In the genomic region with DNA sequence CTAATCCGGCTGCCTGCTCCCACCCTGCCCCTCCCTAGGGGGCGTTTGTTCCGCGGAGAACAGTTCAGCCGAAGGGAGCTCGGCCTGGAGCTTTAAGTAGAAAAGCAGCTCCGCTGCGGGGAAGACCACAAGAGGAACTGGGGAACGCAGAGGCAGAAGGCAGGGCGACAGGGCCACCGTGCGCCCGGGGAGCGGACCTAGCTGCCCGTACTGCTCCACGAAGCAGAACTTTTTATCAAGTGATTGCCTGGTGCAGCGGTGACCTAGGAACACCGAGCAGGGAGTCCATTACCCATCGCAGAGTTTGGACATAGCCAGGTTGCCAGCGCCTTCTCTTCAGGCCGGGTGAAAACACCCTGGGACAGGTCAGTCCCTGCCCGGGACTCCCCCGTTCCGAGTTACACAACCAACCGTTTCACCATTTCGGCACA, we compare ENCODE assay signal across 8 mouse cellular contexts. TPM values are rescaled to one million over a fixed set of nuclear protein-coding genes. Genes with fewer than 3 reads are reported as not detected.
DNase-seq lines count a peak whose midpoint lies in the region; ATAC-seq and TF ChIP-seq lines count a peak whose summit lies in the region.

No protein-coding gene starts in this region.

- DNase-seq in spleen, adult 2 months (ENCODE audit: low read depth in 1 of 2, low spot score in 2 of 2), result peak in 1 of 2 experiments; percentile 10
- DNase-seq in spleen, postnatal 14 days (ENCODE audit: low spot score in 2 of 2), result no peak
- DNase-seq in cerebellum, postnatal 10 days, result peak; percentile 49 to 59
- DNase-seq in gastrocnemius, postnatal 36 days, result no peak
- no peak for DNase-seq in layer of hippocampus, adult 8-10 months (ENCODE audit: low spot score in 2 of 2)

- H3K4me3 ChIP-seq in spleen, adult 2 months (ENCODE audit: extremely low read depth, insufficient read depth, insufficient read length), result peak overlapping the region; percentile 4; the same call in 1 of the 2 replicates
- peak overlapping the region; percentile 22 to 25; a peak in 3 of 4 replicates for H3K4me3 ChIP-seq in heart, embryonic 14.5 days (ENCODE audit: control insufficient read depth in 1 of 2, insufficient read depth in 1 of 2, low read depth in 1 of 2, low read length in 2 of 2)
- H3K4me3 ChIP-seq in limb, embryonic 12.5 days (replicated peaks), result peak overlapping the region; percentile 26
- H3K4me3 ChIP-seq in midbrain, embryonic 15.5 days, result peak overlapping the region; percentile 18; the same call in 1 of the 2 replicates

- intact Hi-C loops in gastrocnemius, postnatal 36 days (cut with DNase I), result no loop called here

- H3K27me3 ChIP-seq in spleen, adult 2 months (ENCODE audit: control insufficient read depth, insufficient read depth, low read length), result peaks cover 25% of the 10 kb centered on the region
- peaks cover 76% of the 10 kb centered on the region for H3K27me3 ChIP-seq in heart, embryonic 14.5 days (ENCODE audit: control insufficient read depth, insufficient read depth, low read length)
- H3K27me3 ChIP-seq in limb, embryonic 12.5 days, result peaks cover 93% of the 10 kb centered on the region
- H3K27me3 ChIP-seq in midbrain, embryonic 15.5 days (replicated peaks), result peaks cover 78% of the 10 kb centered on the region

- WGBS in spleen, adult 2 months, result 2% methylated on average over 24 of the region's 26 CpGs
- 0% methylated on average over 26 of the region's 26 CpGs for WGBS in heart, embryonic 14.5 days
- WGBS in limb, embryonic 12.5 days, result under 1% methylated on average over 25 of the region's 26 CpGs
- WGBS in midbrain, embryonic 15.5 days, result under 1% methylated on average over 26 of the region's 26 CpGs

- H3K9me3 ChIP-seq in heart, embryonic 14.5 days (ENCODE audit: control insufficient read depth, low read length), result no peaks in the 10 kb centered on the region
- H3K9me3 ChIP-seq in limb, embryonic 12.5 days, result peaks cover 5% of the 10 kb centered on the region; the same call in 1 of the 2 replicates
- no peaks in the 10 kb centered on the region for H3K9me3 ChIP-seq in midbrain, embryonic 15.5 days

- H3K4me2 ChIP-seq in heart, embryonic 14.5 days (ENCODE audit: low read length), result peak overlapping the region; percentile 53
- peak overlapping the region; percentile 44 for H3K4me2 ChIP-seq in limb, embryonic 12.5 days
- H3K4me2 ChIP-seq in midbrain, embryonic 15.5 days, result peak overlapping the region; percentile 51

- TF ChIP-seq POLR2A in spleen, adult 2 months (IDR thresholded peaks at IDR 0.05; ENCODE audit: low read depth, low read length), result no peak

- H3K4me1 ChIP-seq in spleen, adult 2 months (ENCODE audit: control insufficient read depth, insufficient read depth, insufficient read length), result peaks cover 16% of the 10 kb centered on the region
- peaks cover 2 to 21% of the 10 kb centered on the region in 2 experiments; a peak in 3 of 4 replicates for H3K4me1 ChIP-seq in heart, embryonic 14.5 days (ENCODE audit: control insufficient read depth in 2 of 2, insufficient read depth in 2 of 2, low read length in 2 of 2)
- peaks cover 20% of the 10 kb centered on the region for H3K4me1 ChIP-seq in limb, embryonic 12.5 days (replicated peaks)
- peaks cover 42% of the 10 kb centered on the region for H3K4me1 ChIP-seq in midbrain, embryonic 15.5 days

- no peak for TF ChIP-seq CTCF in spleen, adult 2 months (IDR thresholded peaks at IDR 0.05; ENCODE audit: extremely low read depth, insufficient read depth, insufficient read length, insufficient replicate concordance)

- no peaks in the 10 kb centered on the region for H3K36me3 ChIP-seq in spleen, adult 2 months (ENCODE audit: control insufficient read depth, insufficient read depth, low read length)
- H3K36me3 ChIP-seq in heart, embryonic 14.5 days (ENCODE audit: control insufficient read depth, insufficient read depth, low read length), result no peaks in the 10 kb centered on the region
- H3K36me3 ChIP-seq in limb, embryonic 12.5 days, result no peaks in the 10 kb centered on the region
- H3K36me3 ChIP-seq in midbrain, embryonic 15.5 days (replicated peaks), result no peaks in the 10 kb centered on the region

- no peak overlapping the region for H3K27ac ChIP-seq in spleen, adult 2 months (ENCODE audit: insufficient read depth, low read length)
- no peak overlapping the region for H3K27ac ChIP-seq in heart, embryonic 14.5 days (replicated peaks in 1 of 2; ENCODE audit: control insufficient read depth in 1 of 2, insufficient read depth in 1 of 2, low read depth in 2 of 2, low read length in 2 of 2)
- no peak overlapping the region for H3K27ac ChIP-seq in limb, embryonic 12.5 days
- H3K27ac ChIP-seq in midbrain, embryonic 15.5 days, result no peak overlapping the region

- ATAC-seq in heart, embryonic 14.5 days (ENCODE audit: insufficient number of reproducible peaks, insufficient read depth, low FRiP score, low read depth), result no peak
- ATAC-seq in limb, embryonic 12.5 days (ENCODE audit: insufficient number of reproducible peaks, insufficient read depth, low FRiP score, low TSS enrichment, low read depth), result no peak
- ATAC-seq in midbrain, embryonic 15.5 days (replicated peaks), result no peak

- H3K9ac ChIP-seq in heart, embryonic 14.5 days (ENCODE audit: low read length), result no peak overlapping the region
- H3K9ac ChIP-seq in limb, embryonic 12.5 days (replicated peaks), result no peak overlapping the region
- no peak overlapping the region for H3K9ac ChIP-seq in midbrain, embryonic 15.5 days

RNA-seq across cellular contexts. Expression of a gene that starts 2.5 kb away (rescaled TPM):
- not detected in 2 replicates for polyA plus RNA-seq in spleen, adult 2 months (2012; rRNA removed)
- not detected in 2 replicates for polyA plus RNA-seq in heart, embryonic 14.5 days (2014; fragmentation: Nextera tagmentation; extraction: Ambion mirVana)
- not detected in 2 replicates for polyA plus RNA-seq in limb, embryonic 12.5 days (2016; fragmentation: Nextera tagmentation; extraction: Ambion mirVana)
- 5.5 and 6.7 TPM in 2 replicates for polyA plus RNA-seq in midbrain, embryonic 15.5 days (2015; fragmentation: Nextera tagmentation; extraction: Ambion mirVana)
- not detected for total RNA-seq in gastrocnemius, postnatal 36 days (2021)
- total RNA-seq in layer of hippocampus, adult 8-10 months (2022), result under 1 TPM; 0.26 to 0.58 (median 0.37) TPM

Comparison
In these comparisons a context has a peak if more than half of its experiments do, and no peak if none do; other contexts are left out.
1. DNase-seq: peak in cerebellum, postnatal 10 days (2 of 2); none in spleen, postnatal 14 days (0 of 2), gastrocnemius, postnatal 36 days (0 of 2) and layer of hippocampus, adult 8-10 months (0 of 2).
2. Peak in every context shown above with its lines, with median percentiles within 50 percentile points of each other: H3K4me3 ChIP-seq and H3K4me2 ChIP-seq.